Mouse (Mus musculus) C2C12 (cell line): ENCODE results near the gene Chrdl2.
"Not testable (repeated sequence)": the region's sequence is repeated elsewhere in the genome, so short reads cannot be mapped to it uniquely, and the experiment has no call there.

Experiments
- CTCF ChIP-seq: IDR thresholded peaks from one replicate; pipeline ENCODE4 v1.5.1; 2011; ENCODE audit not compliant: control insufficient read depth, insufficient read depth, insufficient read length
- MYOG ChIP-seq: IDR thresholded peaks from one replicate; pipeline ENCODE4 v1.6.1; 2011; ENCODE audit not compliant: control insufficient read depth, insufficient read length; ENCODE audit errors: extremely low read depth

- TF ChIP-seq CTCF, MYOG: not testable (repeated sequence)
These were observed 45.4 kb upstream of the Chrdl2 start for GRCm38 (mm10) chr7:99960571-99960970.
